Mouse (Mus musculus) hindbrain, embryonic 12.5 days (tissue): ENCODE results near the gene Myo15b. TPM values are rescaled to one million over a fixed set of nuclear protein-coding genes. Genes with fewer than 3 reads are reported as not detected.
A peak's percentile ranks its signal among the peaks of the same experiment; 100 is the strongest.

ENCODE experiments used
- ATAC-seq: fragments of 200-750 bp; cut with Nextera tagmentation; 2 replicates; pipeline ENCODE4 v1.8.0; 2017; ENCODE audit warnings: moderate TSS enrichment; ENCODE audit not compliant: low FRiP score
- H3K27ac ChIP-seq: fragments of 300-500 bp; sonication (generic); 2 replicates; pipeline ENCODE4 v1.5.1; 2016; ENCODE audit warnings: mild to moderate bottlenecking
- H3K27me3 ChIP-seq: fragments of 300-500 bp; sonication (generic); 2 replicates; pipeline ENCODE4 v1.6.1; 2016; ENCODE audit warnings: mild to moderate bottlenecking
- H3K36me3 ChIP-seq: fragments of 300-500 bp; sonication (generic); 2 replicates; pipeline ENCODE4 v1.6.1; 2016; ENCODE audit warnings: mild to moderate bottlenecking
- H3K4me1 ChIP-seq: fragments of 300-500 bp; sonication (generic); 2 replicates; pipeline ENCODE4 v1.6.1; 2016
- H3K4me2 ChIP-seq: fragments of 300-500 bp; sonication (generic); replicated peaks from 2 replicates; pipeline ENCODE4 v1.6.1; 2016; ENCODE audit warnings: mild to moderate bottlenecking
- H3K4me3 ChIP-seq: fragments of 300-500 bp; sonication (generic); 2 replicates; pipeline ENCODE4 v1.5.1; 2016; ENCODE audit warnings: mild to moderate bottlenecking
- H3K9ac ChIP-seq: fragments of 300-500 bp; sonication (generic); 2 replicates; pipeline ENCODE4 v1.6.1; 2016; ENCODE audit warnings: mild to moderate bottlenecking, moderate library complexity
- H3K9me3 ChIP-seq: fragments of 300-500 bp; sonication (generic); replicated peaks from 2 replicates; pipeline ENCODE4 v1.6.1; 2016; ENCODE audit warnings: mild to moderate bottlenecking
- WGBS: fragments of 180-500 bp; shearing (Covaris S2); methylation state at CpG from one replicate; pipeline ENCODE4 v1.1.7; 2016; 5-methylcytosine and 5-hydroxymethylcytosine counted together
- polyA plus RNA-seq: library from polyadenylated mRNA; unstranded; fragments of >200 nt; fragmentation: Nextera tagmentation; extraction: Ambion mirVana; gene quantifications from 2 replicates; pipeline ENCODE4 v1.2.1, GENCODE M21; 2016

Gene Myo15b
- polyA plus RNA-seq, 1 experiment from 2014 or later, result 0.12 TPM

DNA sequence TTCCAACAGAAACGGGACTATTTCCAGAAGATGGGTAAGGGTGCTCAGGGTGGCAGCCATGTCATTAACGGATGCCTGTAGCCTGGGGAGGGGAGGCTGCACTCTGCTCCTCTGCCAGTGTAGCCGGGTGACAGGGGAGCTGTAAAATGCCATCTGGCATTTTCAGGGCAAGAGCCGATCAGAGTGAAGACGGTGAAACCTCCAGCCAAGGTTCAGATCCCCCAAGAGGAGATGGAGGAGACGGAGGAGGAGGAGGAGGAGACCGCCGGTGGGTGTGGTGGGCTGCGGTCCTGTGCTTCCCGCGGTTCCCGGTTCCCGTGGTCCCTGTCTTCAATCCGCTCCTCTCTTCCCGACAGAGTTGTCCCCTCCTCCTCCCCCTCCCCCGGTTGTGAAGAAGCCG lies 25.0 kb downstream of the Myo15b start:
- no peak for ATAC-seq
- no peaks in the 10 kb centered on the region for H3K9me3 ChIP-seq
- WGBS, result 33% methylated on average over 17 of the region's 17 CpGs

DNA sequence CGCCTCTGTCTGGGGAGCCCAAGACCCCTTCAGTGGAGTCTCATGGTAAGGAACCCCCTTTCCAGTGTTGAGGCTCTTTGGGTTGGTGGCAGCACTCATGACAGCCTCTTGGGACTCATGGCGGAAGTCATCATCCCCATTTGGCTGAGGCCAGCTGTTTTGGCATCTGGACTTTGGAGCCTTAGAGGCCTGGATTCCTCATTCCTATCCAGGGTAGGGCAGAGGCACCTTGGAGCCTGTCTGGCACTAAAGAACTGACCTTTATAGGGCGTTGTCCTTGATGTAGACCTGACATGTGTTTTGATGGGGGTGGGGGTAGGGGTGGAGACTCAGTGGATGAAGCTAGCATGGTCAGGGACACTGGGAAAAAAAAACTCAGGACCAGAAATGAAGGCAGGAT lies 26.2 kb downstream of the Myo15b start:
- no peak overlapping the region for H3K27ac ChIP-seq
- H3K4me3 ChIP-seq, result no peak overlapping the region
- ATAC-seq, result no peak
- H3K36me3 ChIP-seq, result no peaks in the 10 kb centered on the region
- H3K9ac ChIP-seq, result no peak overlapping the region
- H3K4me2 ChIP-seq, result no peak overlapping the region
- H3K27me3 ChIP-seq, result peaks cover 25% of the 10 kb centered on the region
- 92% methylated on average over 3 of the region's 3 CpGs for WGBS
- no peaks in the 10 kb centered on the region for H3K4me1 ChIP-seq
- H3K9me3 ChIP-seq, result no peaks in the 10 kb centered on the region

More for the DNA sequence above, 25.0 kb downstream of the Myo15b start:
- no peaks in the 10 kb centered on the region for H3K36me3 ChIP-seq
- H3K4me3 ChIP-seq, result no peak overlapping the region
- no peak overlapping the region for H3K9ac ChIP-seq
- no peaks in the 10 kb centered on the region for H3K4me1 ChIP-seq
- no peak overlapping the region for H3K4me2 ChIP-seq
- H3K27me3 ChIP-seq, result peaks cover 25% of the 10 kb centered on the region
- no peak overlapping the region for H3K27ac ChIP-seq

DNA sequence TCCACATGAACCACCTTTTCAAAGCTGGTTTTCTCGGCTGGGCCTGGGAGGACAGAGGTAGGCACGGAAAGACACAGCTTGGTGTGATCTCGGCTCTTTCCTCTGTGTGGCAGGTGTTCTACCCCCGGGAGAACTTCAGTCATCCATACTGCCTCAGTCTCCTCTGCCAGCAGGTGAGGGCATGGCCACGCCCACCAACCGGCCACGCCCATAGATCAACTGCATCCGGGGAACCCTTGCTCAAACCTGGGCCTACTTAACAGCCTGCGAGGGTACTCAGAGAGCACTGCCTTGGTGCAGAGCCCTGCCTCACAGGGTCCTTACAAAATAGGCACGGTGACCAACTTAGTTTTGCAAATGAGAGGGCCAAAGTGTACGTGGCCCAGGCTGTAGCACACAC lies 27.1 kb downstream of the Myo15b start:
- Histone ChIP-seq H3K4me2 (no peak overlapping the region), H3K9me3 (no peaks in the 10 kb centered on the region), H3K27ac (no peak overlapping the region), H3K27me3 (peaks cover 25% of the 10 kb centered on the region), H3K4me3 (no peak overlapping the region), H3K9ac (no peak overlapping the region), H3K36me3 (no peaks in the 10 kb centered on the region), H3K4me1 (no peaks in the 10 kb centered on the region)
- WGBS, result 74% methylated on average over 11 of the region's 11 CpGs
- ATAC-seq, result no peak

DNA sequence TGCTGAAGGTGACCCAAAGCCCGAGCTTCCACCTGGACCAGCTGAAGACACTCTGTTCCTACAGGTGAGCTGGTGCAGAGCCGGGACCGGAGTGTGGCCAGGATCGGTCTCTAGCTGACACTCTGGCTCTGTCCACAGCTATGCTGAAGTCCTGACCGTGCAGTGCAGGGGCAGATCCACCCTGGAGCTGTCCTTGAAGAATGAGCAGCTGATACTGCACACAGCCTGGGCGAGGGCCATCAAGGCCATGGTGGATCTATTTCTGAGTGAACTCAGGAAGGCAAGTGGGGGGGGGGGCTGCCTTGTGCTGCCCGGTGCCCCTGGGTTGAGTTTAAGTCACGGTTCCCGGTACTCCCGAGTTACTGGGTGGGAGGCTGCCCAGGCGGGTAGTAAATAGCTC lies 28.2 kb downstream of the Myo15b start:
- Histone ChIP-seq H3K4me3 (no peak overlapping the region), H3K4me2 (no peak overlapping the region), H3K4me1 (no peaks in the 10 kb centered on the region), H3K27me3 (peaks cover 25% of the 10 kb centered on the region), H3K36me3 (no peaks in the 10 kb centered on the region), H3K9me3 (no peaks in the 10 kb centered on the region), H3K9ac (no peak overlapping the region), H3K27ac (no peak overlapping the region)
- WGBS, result 92% methylated on average over 11 of the region's 11 CpGs
- no peak for ATAC-seq

DNA sequence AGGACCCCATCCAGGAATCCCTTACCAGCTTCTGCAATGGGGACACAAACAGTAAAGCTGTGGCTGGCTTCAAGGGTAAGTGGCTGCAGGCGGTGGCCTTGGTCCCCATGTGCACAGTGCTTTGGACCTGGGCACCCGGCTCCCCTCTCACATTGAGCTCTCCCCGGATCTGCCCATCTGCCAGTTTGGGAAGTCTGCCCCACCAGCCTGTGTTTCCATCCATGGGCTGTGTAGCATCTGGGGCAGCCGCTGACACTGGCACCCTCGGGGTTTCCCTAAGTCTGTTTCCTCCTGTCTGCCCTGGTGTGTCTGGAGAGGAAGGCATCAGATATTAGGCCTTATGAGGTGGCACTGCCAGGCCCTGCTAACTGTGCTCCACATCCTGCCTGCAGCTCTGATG lies 29.8 kb downstream of the Myo15b start:
- Histone ChIP-seq H3K36me3 (peaks cover 8% of the 10 kb centered on the region; the same call in 1 of the 2 replicates), H3K4me1 (no peaks in the 10 kb centered on the region), H3K27ac (no peak overlapping the region), H3K4me3 (no peak overlapping the region), H3K9me3 (no peaks in the 10 kb centered on the region), H3K4me2 (no peak overlapping the region), H3K9ac (no peak overlapping the region), H3K27me3 (peaks cover 13% of the 10 kb centered on the region)
- no peak for ATAC-seq
- 88% methylated on average over 5 of the region's 5 CpGs for WGBS

DNA sequence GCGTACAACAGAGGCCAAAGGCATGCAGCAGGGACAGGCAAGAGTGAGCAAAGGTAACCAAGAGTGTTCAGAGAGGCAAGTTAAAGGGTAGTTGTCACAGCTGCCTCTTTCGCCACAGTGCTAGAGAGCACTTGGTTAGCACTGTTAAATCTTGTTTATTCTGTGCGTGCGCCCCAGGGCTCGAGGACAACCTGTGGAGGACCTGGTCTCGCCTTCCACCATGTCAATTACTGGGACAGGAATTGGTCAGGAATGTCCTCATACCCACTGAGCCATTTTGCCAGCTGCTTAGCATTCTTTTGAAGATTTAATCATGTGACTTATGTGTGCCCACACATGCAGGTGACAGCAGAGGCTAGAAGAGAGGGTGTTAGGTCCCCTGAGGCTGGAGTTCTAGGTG lies 31.0 kb downstream of the Myo15b start:
- no peak for ATAC-seq
- H3K9me3 ChIP-seq, result no peaks in the 10 kb centered on the region
- H3K4me1 ChIP-seq, result no peaks in the 10 kb centered on the region
- H3K9ac ChIP-seq, result no peak overlapping the region
- H3K4me3 ChIP-seq, result no peak overlapping the region
- 0 out of 2 replicates have a peak, but pooled peaks cover 3% of the 10 kb centered on the region for H3K27me3 ChIP-seq
- H3K36me3 ChIP-seq, result peaks cover 19% of the 10 kb centered on the region
- no peak overlapping the region for H3K27ac ChIP-seq
- no peak overlapping the region for H3K4me2 ChIP-seq
- 86% methylated on average over 6 of the region's 6 CpGs for WGBS

DNA sequence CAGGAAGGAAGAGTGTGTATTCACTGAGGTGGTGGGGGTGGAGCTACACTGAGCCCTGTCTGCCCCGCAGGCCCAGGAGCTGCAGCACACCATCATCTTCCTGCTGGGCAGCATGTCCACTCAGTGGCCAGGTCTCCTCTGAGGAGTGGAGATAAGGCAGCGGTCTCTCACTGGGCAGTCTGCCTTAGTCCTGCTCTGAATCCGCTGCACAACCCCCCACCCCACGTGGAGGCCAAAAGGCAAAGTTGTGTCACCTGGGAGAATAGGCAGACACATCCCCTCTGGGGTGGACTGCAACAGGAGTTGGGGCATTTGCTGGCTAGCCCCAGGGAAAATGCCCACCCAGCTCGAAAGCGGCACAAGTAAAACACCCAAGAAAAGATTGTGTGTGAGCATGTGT lies 34.0 kb downstream of the Myo15b start:
- H3K27me3 ChIP-seq, result no peaks in the 10 kb centered on the region
- peaks cover 48% of the 10 kb centered on the region for H3K36me3 ChIP-seq
- H3K9me3 ChIP-seq, result no peaks in the 10 kb centered on the region
- no peak overlapping the region for H3K4me2 ChIP-seq
- no peak overlapping the region for H3K9ac ChIP-seq
- H3K4me3 ChIP-seq, result no peak overlapping the region
- H3K27ac ChIP-seq, result no peak overlapping the region
- 0 out of 2 replicates have a peak, but pooled peaks cover 2% of the 10 kb centered on the region for H3K4me1 ChIP-seq
- ATAC-seq, result no peak
- 52% methylated on average over 6 of the region's 6 CpGs for WGBS

DNA sequence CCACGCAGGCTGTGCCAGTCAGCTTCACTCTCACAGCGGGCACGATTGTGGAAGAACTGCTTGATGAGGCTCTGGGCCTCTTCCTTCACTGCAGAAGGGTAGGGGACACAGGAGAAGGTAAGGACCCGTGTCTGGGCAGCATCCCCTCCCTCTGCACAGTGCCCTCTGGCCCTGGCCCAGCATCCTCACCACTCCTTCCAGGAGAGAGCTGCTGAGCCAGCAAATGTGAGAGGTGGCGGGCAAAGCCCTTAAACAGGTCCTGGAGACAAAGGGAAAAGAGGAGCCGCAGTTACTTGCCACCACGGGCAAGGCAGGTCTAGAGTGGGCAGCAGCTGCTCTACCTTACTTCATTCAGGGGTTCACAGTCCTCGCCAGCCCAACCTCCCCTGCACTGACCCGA lies 34.9 kb downstream of the Myo15b start:
- H3K27me3 ChIP-seq, result no peaks in the 10 kb centered on the region
- H3K4me3 ChIP-seq, result no peak overlapping the region
- no peak overlapping the region for H3K27ac ChIP-seq
- 0 out of 2 replicates have a peak, but pooled peaks cover 2% of the 10 kb centered on the region for H3K4me1 ChIP-seq
- H3K9ac ChIP-seq, result no peak overlapping the region
- H3K36me3 ChIP-seq, result peaks cover 48% of the 10 kb centered on the region
- ATAC-seq, result no peak
- WGBS, result 85% methylated on average over 9 of the region's 9 CpGs
- no peaks in the 10 kb centered on the region for H3K9me3 ChIP-seq
- no peak overlapping the region for H3K4me2 ChIP-seq

DNA sequence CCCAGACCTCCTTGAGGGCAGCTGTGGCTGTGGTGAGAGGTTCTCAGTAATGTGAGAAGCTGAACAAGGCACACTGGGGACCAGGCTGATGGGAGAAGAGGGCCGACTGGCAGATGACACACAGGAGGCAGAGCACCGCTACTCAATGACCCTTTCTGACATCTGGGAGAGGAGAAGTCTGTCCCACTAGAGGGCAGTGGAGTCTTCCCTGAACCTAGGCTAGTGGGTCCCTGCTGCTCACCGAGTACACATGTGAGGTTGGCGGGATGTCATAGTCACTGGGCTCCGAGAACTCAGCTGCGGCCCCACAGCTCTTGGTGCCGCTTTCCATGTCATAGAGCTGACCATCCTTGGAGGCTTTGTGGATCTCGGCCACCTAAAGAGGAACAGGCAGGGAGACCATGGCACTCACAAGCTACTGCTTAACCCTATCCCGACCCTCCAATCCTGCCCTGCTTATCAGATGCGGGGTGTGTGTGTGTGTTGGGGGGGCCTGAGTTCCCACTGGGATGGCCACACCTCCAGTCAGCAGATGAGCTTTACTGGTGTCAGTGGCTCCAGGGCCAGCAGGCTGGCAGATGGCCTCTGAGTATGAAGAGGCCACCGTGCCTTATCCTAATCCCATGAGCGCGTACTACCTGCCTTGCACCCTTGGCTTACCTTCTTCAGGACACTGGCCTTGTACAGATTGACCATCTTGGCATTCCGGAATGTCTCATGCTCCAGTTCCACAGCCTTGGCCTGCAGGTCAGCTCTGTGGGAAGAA lies 36.7 kb downstream of the Myo15b start:
- Histone ChIP-seq H3K36me3 (peaks cover 48% of the 10 kb centered on the region), H3K4me1 (peaks cover 11% of the 10 kb centered on the region), H3K9me3 (no peaks in the 10 kb centered on the region), H3K4me2 (no peak overlapping the region), H3K27me3 (no peaks in the 10 kb centered on the region), H3K27ac (no peak overlapping the region), H3K4me3 (no peak overlapping the region), H3K9ac (no peak overlapping the region)
- ATAC-seq, result no peak
- 76% methylated on average over 14 of the region's 14 CpGs for WGBS

DNA sequence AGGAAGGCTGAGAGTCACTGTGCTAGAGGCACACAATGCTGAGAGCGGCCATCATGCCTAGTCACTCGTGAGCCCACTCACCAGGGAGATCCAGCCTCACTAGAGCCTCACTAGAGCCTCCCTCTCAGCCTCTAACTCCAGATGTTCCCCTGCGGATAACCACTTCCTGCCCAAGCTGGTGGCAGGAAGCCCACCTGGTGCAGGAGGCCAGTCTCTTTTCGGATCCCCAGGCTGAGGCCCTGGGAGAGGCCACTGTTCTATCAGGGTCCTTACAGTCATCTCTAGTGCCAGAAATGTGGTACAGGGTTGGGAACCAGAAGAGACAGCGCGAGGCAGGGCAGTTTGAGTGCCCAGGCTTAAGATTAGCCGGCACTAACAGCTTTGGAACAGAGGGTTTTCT lies 40.2 kb downstream of the Myo15b start:
- no peak overlapping the region for H3K27ac ChIP-seq
- no peak for ATAC-seq

DNA sequence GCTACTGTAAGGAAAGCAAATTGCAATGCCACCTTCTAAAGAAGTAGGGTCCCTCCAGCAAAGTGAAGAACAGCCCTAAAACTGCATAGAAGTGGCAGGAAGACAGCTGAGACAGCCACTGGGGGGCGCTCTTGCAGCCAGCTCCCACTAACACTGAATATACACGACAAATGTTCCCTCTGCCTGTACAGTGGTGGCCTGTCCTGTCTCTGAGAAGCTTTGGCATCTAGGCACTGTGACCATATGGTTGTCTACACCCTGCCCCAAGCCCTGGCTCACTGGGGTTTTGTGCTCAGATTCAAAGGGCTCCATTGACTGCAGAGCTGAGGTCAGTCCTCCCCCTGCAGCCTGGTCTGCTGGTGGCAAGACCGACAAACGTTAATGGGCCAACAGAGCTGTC lies 40.7 kb downstream of the Myo15b start:
- ATAC-seq, result no peak
- Histone ChIP-seq H3K27ac (peak overlapping the region; percentile 44), H3K27me3 (no peaks in the 10 kb centered on the region), H3K36me3 (peaks cover 31% of the 10 kb centered on the region), H3K4me3 (no peak overlapping the region), H3K9me3 (no peaks in the 10 kb centered on the region), H3K4me1 (peaks cover 30% of the 10 kb centered on the region), H3K4me2 (no peak overlapping the region), H3K9ac (no peak overlapping the region)
- 15% methylated on average over 4 of the region's 4 CpGs for WGBS

More for the DNA sequence above, 40.2 kb downstream of the Myo15b start:
- H3K4me2 ChIP-seq, result no peak overlapping the region
- H3K27me3 ChIP-seq, result no peaks in the 10 kb centered on the region
- peaks cover 36% of the 10 kb centered on the region for H3K36me3 ChIP-seq
- no peaks in the 10 kb centered on the region for H3K9me3 ChIP-seq
- H3K4me1 ChIP-seq, result peaks cover 27% of the 10 kb centered on the region
- 81% methylated on average over 7 of the region's 7 CpGs for WGBS
- H3K4me3 ChIP-seq, result no peak overlapping the region
- no peak overlapping the region for H3K9ac ChIP-seq

DNA sequence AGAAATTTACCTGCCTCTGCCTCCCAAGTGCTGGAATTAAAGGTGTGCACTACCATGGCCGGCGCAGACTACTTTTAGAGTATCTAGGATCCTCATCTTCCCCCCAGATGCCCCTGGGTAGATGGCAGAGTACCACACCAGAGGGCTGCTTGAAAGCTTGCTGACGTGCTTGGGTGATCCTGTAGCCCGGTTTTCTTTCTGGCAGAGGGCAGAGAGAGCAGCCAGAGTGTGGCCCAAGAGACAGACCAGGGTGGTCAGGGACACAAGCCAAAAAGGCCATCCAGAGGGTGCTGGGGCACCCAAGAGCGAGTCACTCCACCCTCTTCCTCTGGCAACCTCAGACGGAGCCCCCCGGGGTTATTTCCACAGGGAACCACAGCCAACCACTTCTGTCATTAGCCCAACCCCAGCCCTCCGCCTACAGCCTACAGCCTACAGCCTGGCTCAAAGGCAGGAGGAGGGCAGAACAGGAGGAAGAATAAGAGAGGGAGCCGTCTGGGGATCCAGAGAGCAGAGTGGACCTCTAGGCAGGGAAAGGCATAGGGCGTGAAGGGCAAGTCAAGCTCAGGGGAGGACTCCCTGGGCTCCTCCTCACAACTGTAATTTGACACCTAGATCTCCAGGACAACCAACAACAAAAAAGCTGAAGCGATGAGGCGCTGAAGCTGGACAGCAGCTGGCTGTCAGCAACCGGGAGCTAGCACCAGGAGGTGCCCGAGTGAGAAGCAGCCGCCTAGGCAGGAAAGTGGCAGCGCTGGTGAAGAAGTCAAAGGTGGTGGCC lies 41.5 kb downstream of the Myo15b start, which contains the start of gene Smim5:
Gene Smim5, plus strand, starts transcription at position 481 of the 781 bp plus-strand sequence.
- Histone ChIP-seq H3K9me3 (no peaks in the 10 kb centered on the region), H3K4me3 (no peak within 1 kb of the TSS), H3K4me1 (peaks cover 34% of the 10 kb centered on the region), H3K36me3 (peaks cover 23% of the 10 kb centered on the region), H3K9ac (no peak within 1 kb of the TSS; the same call in 1 of the 2 replicates), H3K27ac (peak within 1 kb of the TSS; percentile 44), H3K27me3 (no peaks in the 10 kb centered on the region), H3K4me2 (no peak within 1 kb of the TSS)
- WGBS, result 27% methylated on average over 16 of the region's 16 CpGs
- ATAC-seq, result no peak; the same call in 1 of the 2 replicates
